Mouse (Mus musculus): ENCODE measurements around the gene Tmprss12.

DNA sequence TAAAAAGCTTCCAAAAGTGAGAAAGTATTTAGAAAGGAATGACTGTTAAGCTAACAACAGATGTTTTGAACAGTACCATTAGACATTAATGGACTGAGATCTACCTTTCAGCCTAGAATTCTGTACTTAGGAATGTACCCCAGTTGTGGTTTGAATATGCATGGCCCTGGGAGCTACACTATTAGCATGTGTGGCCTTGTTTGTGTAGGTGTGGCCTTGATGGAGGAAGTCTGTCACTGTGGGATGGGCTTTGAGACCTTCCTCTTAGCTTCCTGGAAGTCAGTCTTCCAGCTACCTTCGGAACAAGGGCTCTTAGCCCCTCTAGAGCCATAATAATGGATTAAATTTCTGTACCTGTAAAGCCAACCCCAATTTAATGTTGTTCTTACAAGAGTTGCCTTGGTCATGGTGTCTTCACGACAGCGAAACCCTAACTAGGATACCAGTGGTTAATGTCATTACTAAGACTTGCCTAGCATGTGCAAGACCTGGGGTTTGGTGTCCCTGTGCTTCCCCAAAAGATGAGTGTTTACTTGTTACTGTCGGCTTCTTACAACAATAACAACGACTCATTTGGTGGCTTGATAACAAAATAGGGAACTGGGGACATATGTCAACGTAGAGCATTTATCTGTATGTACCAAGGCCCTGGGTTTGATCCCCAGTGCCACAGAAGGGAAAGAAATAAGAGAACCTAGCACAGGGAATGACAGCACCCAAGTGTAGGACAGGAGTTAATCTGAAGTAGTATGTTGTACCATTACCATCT is 31.8 kb upstream of the Tmprss12 start:
- no peak for TF ChIP-seq POLR2A (IDR thresholded peaks at IDR 0.05; ENCODE audit: borderline replicate concordance, low read depth, low read length)
- TF ChIP-seq CTCF (IDR thresholded peaks at IDR 0.05; ENCODE audit: low read depth, low read length), result no peak

Data from bone marrow macrophage, adult 2 months (primary cell).